Mouse (Mus musculus) frontal cortex, adult (tissue): ENCODE results near the gene Cntn3.
A peak's percentile ranks its signal among the peaks of the same experiment; 100 is the strongest.

Experiments
- ATAC-seq: cut with Nextera tagmentation; 2 replicates; pipeline ENCODE4 v1.9.2; 2017; ENCODE audit warnings: mild to moderate bottlenecking, moderate library complexity, mixed read lengths; ENCODE audit not compliant: low TSS enrichment

Gene Cntn3

DNA sequence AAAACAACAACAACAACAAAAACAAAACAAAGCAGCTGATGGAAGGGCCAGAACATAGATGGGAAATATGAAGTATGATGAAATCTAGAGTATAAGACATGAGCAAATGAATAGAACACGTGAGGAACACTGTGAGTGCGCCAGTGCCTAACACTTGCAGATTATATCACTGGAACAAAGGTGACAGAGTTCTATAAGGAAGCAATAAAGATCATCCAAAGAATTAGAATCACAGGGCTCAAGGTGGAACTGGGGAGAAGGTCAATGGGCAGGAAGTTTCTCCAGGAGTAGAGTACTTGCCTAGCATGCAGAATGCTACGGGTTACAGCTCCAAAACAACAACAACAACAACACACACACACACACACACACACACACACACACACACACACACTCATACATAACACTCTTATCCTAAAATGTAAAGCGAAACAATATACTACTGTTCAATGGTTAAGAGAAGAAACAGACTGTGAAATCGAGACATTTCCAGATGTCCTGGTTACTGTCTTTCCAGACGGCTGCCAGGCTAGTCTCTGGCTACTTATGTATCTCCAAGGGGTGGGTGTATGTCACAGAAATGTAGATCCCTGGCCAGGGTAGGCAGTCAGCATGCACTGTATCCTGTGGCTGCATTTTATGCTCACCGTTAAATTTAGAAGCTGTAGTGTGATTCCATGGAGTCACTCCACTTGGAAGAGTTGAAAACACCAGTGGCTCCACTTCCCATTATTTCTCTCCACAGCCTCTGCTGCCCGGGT is 94.4 kb downstream of the Cntn3 start:
- peak; percentile 98 for ATAC-seq

DNA sequence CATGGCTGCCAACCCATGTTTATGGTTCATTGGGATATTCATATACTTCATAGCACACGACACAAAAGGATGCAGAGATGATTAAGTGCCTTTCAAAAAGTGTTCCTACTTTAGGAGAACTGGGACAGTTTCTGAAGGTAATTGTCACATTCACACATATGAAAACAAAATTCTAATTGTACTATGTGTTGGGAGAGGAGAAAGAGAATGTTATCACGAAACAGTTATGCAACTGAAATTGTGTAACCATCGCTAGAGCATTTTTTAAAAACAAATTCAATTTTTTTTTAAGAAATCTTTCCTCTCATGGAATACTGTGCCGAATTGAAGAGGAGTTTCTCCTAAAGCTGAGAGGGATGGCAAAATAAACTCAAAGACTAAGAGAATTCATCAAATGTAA is 134.5 kb downstream of the Cntn3 start:
- peak; percentile 76 for ATAC-seq

DNA sequence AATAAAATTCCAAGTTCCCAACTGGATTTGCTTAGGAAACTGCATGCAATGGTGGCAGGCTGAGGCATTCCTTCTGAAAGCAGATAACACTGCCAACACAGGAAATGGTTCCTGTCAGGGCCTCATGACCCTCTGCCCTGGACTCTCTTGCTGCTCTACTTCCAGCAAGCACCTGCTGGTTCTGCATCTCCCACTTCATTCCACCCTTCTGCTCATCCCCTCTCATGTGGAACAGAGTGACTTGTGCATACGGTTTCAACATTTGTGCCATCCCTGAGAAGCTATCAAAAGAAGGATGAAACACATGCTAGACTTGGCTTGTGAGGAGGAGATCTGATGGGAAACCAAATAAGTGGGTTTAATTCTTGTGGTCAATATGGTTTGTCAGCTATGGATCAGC is 145.4 kb downstream of the Cntn3 start:
- peak; percentile 53 for ATAC-seq

DNA sequence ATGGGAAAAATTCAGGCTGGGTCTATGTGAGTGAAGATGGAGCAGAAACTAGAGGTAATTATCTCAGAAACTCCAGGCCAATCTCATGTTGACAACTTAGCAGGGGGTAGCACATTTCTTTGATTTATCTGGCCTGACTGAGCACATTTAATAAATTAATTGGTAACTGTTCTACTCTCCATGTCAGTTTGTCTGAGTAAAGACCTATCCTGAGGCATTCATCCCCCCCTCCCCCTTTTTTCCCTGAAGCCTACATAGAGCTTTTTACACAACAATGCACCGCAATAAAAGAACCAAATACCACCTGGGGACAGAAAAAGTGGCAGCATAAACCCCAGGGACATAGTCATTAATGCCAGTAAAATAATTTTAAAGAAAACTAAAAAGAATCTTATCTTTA is 151.1 kb downstream of the Cntn3 start:
- no peak for ATAC-seq

DNA sequence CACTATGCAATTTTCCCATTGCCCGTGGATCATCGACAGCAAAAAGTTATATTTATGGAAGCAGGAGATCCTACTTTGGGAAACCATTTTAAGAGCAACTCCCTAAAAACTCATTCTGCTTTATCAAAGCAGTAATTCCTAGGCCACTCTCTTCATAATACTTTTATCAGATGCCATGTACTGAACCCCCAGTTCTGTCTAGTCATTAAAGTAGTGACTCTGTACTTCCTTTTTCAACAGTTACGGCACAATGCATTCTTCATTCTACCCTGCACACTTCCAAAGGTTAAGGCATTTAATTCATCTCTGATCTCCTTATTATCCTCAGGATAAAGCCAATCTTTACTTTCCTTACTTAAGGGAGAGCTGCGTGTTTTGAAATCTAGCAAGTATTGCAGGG is 184.3 kb downstream of the Cntn3 start:
- no peak for ATAC-seq

DNA sequence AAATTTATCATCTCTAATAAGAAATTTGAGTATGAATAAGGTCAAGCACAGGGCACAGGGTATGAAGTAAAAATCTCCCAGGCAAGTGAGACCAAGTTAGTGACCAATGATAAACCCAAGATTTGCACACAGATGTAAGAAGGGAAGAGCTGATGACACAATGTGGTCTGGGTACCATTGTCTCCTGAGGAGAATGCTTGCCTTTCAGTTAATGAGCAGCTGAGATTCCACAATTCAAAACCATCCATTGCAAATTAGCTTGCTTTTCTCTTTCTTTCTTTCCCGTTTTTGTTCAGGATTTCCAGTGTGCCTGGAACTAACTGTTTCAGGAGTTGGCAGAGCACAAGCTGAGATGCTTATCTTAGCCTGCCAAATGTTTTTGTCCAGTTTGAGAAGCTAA is 200.8 kb downstream of the Cntn3 start:
- ATAC-seq = peak; percentile 42

DNA sequence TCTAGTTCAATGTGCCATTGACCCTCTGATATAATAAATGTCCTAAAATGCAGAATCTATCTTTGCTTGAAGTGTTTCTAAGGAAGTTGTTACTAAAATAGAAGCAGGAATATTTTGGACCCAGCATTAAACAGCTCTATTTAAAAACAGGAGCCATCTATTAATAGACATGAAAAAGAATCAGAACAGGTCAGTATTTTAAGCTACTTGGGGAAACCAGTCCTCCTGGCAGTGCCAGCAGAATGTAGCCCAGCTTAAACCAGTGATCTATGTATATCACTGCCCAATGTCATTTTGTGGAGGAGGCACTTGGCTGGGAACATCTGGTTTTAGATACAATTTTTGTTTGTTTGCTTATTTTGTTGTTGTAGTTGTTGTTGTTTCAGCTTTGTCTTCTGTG is 209.0 kb downstream of the Cntn3 start:
- peak; percentile 62; the same call in 1 of the 2 replicates for ATAC-seq

DNA sequence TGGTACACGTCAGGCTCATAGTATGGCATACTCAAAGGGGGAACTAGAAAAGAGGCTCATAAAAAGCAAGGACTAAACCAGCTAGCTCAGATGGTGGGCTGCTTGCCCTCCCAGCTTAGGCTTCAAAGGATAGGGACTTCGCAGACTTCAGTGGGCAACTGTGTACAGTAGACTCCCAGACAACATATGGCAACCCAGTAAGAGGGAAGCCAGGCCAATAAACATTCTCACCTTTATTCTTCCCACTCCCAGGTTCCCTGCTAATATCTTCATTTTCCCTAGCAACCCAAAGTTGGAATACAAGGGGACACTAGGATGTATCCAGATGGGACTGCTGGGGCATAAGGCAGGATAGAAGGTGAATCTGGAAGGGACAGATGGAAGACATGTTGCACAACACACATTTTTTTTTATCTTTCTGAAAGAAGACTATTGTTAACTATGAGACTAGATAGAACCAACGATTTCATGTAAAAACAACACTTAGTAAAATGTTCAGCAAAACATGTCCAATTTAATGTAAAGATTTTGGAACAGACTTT is 209.5 kb downstream of the Cntn3 start:
- peak; percentile 58 for ATAC-seq

DNA sequence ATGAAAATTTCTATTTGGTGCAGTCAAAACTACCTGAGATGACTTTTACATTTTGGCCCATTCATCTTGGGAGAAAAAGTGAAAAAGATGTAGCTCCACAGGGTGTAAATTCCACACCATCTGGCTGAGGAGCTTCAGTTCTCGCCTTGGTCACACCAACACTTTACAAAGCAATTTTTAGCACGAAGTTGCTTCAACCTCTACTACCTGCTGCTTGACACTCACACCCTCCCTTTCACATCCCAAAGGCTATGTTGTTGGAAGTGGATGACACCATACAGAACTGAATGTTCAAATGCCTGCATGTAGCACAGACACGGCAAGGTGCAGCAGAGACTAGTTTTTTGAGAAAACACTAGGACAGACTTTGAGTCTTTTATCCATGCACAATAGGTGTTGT is 240.8 kb downstream of the Cntn3 start:
- peak; percentile 93 for ATAC-seq

DNA sequence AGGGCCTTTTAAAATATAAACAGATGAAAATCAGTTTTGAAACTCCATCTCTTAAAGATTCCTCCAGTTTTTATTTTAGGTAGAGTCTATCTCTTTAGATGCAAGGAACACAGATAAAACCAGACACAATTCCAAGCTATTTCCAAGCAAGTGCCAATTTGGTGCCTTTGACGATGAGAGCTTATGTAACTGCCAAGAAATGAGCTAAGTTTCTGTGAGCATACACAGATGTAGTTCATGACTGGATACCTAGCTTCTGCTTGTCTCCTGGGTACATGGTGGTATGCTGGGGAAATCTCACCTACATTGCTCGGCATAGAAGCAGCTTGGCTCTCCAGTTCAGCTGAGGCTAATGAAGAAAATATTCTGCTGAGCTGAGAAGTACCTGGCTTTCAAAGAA is 246.2 kb downstream of the Cntn3 start:
- peak; percentile 87 for ATAC-seq

DNA sequence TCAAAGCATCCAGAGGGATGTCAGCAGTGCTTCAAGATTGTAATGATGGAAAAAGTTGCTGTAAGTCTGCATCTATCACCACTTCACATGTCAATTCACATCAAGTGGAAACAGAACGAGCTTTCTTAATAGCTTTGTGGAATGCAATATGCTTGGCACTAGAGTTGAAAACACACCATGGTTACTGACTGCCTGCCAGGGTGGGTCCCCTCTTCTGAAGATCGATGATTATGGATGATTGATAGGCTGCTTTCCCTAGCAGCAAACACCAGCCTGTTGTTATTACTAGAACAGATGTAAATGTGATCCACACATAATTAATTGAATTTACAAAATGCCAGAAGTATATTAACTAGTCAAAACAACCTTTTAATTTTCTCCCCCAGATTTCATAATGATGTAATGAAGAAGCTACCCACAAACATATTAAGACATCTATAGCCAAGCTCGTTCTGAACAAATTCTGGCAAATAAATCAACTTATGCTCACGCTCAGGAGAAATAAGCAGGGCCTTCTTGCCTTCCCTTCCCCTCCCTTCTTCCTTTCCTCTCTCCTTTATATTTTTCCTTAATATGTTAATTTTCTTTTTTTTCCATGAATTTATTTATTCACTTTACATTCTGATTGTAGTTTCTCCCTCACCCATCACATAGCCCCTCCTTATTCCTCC is 250.2 kb downstream of the Cntn3 start:
- no peak for ATAC-seq

DNA sequence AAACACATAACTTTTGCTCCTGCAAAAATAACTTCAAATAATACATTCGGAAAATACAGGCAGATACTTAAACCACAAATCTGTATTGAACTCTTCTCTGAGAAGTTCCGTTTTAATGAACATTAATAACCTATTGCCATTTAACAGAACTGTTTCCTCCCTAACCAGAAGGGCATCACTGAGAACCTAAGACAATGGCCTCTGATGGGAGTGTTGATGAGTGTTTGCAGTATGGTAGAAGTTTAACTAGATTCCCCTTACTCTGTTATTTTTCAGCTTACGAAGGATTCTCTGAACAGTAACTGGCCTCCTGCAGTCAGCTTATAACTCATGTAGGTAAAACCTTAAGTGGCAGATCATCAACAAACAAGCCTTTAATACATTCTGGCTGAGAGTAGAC is 253.1 kb downstream of the Cntn3 start:
- no peak for ATAC-seq

DNA sequence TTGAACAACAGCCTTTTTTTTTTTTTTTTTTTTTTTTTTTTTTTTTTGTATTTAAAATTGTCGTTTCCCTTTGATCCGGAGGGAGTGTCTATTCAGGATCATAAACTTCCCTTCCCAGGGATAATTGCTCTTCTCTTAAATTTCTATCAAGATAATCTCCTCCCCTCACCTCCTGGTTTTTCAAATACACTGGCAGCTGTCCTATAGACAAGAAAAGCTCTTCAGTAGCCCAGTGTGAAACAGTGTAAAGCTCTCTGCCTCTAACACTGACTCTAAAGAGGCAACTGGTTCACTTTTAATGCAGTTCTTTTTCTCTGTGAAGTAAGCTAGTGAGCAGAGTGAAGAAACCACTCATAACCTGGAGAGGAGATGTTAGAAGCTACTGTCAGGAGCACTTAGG is 290.0 kb downstream of the Cntn3 start:
- ATAC-seq = no peak

DNA sequence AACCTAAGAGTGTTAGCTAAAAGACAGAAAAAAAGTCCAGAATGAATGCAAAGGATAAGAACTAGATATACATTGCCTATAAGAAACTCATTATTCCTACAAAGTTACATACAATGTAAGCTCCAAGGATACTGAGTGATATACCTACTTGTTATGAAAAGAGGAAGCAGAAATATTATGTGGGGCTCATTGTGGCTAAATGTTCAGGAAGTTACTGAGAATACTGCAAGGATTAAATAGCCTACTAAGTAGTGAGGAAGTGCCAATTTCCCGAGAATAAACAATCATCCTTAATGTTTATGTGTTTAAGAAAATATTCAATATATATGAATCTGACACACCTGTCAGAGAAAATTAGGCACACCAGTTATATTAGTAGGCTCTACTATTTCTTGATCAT is 341.9 kb downstream of the Cntn3 start:
- ATAC-seq = no peak

DNA sequence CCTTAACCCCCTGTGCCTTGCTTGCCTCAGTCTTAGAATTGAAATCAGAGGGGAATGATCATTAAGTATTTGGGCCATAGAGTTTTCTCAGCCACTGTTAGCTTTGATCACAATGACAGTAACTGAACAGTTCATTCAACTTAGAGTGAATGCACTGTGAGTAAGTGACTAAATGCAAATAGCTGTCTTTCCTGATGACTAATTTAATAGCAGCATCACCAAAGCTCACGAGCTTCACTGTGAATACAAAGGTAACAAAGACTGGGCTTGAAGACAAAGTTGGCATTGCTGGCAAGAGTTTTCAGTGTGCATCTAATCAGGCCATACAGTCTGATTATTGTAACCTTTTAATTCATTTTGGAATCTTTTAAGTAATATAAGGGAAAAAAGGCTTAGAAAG is 386.6 kb downstream of the Cntn3 start:
- no peak for ATAC-seq

DNA sequence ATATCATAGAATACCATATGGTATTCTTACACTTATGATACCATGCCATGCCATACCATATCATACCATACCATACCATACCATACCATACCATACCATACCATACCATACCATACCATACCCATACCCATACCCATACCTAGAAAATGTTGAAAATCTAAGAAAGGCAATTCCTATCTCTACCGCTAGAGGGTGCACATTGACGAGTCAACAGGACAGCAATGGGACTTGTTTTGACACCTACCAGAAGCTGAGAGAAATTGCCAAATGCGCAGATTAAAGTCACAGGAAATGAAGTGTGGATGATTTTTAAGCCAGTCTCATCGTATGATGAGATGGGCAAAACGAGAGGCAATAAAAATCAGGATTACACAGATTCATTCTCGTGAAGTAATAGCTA is 402.0 kb downstream of the Cntn3 start:
- peak; percentile 52; the same call in 1 of the 2 replicates for ATAC-seq

DNA sequence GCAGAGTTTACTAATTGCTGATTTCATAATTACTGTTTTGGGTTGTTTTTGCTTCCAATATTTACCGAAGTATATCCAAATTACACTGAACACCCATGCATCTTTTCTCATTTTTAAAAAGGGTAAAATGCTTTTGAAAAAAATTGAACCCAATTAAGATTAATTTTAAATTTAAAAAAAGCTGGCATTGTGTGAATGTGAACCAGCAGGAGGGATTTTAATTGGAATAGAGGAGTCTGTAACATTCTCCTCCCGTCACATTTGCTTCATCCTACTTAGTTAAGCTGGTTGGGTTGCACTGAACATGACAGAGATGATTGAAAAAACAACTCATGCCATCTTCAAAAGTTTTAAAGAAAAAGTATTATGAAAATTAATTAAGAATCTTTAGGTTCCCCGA is 411.7 kb downstream of the Cntn3 start:
- ATAC-seq = no peak

DNA sequence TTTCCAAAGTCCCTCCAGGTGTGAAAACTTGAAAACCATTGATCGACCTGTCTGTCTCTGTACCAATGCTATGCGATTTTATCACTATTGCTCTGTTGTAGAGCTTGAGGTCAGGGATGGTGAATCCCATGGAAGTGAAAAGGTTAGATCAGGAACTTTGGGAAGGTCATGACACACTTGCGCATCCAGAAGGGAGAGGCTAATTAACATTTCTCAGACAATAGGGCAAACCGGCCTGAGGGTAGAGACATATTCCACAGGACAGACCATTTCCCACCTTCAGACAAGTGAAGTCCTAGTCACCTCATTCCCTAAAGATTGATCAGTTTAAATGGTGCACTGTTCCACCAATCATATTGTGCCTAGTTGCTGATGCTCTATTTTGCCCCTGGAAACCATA is 451.2 kb downstream of the Cntn3 start:
- ATAC-seq = no peak

DNA sequence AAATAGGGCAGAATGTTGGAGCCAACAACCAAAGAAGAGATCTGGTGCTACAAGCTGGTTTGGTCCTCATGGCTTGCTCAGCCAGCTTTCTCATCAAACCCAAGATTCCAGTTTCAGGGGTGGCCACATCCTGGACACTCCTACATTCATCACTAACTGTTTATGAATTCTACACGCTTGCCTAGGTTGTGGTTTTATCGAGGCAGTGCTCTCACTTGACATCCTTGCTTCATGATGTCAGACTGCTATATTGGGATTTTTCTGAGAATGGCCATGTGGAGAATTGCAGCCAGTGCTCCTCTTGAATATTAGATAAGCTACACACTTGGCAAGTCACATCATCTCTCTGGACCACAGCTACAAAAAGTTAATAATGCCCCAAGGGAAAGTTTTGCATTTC is 452.9 kb downstream of the Cntn3 start:
- no peak for ATAC-seq

DNA sequence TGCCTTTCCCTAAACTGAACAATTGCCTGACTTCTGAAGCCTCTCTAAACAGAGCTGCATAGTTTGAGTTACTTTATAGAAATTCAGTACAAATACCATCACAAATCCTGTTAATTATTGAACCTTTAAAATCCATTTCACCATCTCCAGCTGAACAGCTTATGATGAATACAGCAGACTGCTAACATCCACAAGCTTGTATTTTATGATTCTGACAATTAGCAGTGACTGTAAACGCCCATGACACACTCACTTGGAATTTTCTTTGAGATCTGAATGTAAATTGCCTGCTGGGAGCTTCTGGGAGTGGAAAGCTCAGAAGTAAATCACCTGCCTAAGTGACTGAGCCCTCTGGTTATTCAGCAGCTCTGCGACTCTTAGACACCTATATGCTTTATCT is 459.3 kb downstream of the Cntn3 start:
- no peak for ATAC-seq
